Mouse (Mus musculus): Measurements from ENCODE around the gene Gsc2. TPM values are rescaled to one million over a fixed set of nuclear protein-coding genes. Genes with fewer than 3 reads are reported as not detected.

The Gsc2 gene
- not detected for total RNA-seq (2023)

DNA sequence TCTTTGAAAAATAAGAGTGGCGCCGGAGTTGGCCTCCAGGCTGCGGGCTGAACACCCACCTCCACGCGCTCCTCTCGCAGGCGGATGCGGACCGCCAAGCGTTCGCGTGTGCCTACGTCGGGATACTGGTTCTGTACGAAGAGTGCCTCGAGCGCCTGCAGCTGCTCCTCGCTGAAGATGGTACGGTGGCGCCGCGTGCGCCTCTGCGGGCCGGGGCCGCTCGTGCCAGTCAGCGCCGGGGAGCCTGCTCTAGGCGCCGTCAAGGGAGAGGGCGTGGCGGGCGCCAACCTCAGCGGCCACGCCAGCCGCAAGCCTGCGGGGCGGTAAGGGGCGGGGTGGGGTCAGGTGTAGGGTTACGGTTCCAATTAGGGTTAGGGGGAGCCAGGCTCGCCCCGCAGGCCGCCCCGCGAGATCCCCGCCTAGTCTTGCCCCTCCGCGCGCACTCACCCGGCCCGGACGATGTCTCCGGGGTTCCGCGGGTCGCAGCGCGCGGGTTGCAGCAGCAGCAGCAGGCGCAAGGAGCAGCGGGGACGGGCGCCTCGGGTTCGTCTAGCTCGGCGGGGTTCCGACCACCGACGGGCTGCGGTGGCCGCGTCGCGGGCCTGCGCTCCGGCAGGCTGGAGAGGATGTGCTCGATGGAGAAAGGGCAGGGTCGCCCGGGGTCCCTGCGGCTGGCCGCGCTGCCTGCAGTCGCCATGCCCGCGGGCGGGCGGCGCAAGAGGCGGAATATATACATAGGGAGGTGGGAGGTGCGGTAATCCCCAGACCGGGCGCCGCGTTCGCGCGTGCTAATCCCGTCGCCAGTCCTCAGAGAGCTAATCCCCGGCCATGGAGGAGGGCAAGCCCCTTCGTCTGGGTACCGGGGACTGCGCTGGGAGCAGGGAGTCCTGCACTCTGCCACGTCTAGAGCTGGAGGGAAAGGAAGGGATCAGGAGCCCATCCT lies at the start of gene Gsc2:
TSS of gene Gsc2 (minus strand) at position 753 of the 943 bp plus-strand sequence.

DNA sequence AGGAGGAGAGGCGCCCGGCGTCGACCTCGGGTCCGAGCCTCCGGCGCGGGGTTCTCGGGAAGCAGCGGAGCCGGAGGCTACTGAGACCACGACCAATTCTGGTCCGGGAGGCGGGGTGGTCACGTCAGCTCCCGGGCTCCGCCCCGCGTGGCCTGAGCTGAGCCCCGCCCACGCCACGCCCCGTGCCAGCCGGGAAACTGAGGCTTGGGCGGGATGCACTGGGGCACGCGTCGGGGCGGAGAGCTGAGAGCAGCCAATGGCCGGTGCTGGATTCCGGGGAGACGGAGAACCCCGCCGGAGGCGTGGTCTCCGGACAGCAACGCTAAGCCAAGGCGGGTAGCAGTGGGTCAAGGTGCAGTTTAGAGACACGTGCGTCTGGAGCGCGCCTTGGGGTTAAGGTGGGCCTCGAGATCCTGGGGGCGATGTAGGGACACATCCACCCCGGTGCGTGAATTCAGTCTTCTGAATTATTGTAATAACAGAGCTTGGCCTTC lies 13.3 kb upstream of the Gsc2 start, which contains the start of gene Slc25a1:
TSS of gene Slc25a1 (minus strand) at position 133 of the 494 bp plus-strand sequence.

DNA sequence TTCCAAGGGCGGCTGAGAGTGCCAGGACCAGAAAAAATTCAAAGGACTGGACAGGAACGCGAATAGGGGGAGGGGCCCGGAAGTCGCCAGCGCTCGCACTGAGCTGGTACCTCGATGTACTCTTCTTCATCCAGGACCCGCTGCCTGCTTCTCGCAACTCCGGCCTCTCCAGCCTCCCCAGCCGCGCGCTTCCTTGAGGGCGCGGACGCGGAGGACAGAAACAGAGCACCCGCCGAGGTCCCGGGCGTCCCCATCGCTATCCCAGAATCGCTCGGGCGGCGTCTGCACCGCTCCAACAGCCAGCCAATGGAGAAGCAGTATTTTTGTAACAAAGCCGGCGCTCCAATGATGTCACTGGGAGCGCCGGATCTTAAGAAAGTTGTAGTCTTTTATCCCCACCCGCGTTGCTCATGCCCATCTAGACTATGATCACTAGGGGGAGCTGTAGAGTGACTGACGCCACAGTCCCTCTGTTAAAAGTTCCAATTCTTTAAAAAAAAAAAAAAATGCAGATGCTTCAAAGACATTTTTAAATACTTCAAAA lies 3.7 kb downstream of the Gsc2 start, which contains the start of gene Ess2:
TSS of gene Ess2 (minus strand) at position 297 of the 544 bp plus-strand sequence.

DNA sequence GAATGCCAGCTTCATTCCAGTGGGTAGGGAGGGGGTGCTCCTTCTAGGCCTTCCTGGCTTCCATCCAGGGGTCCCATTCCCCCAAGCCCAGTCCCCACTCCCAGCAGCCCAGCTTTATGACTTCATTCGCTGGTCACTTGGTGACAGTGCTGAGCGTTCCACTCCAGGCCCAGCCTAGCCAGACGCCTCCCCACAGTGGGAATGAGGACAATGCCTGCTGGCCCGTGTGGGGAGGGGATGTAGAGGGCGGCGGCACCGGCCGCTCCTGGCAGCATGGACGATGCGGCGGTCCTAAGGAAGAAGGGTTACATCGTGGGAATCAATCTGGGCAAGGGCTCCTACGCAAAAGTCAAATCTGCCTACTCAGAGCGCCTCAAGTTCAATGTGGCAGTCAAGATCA lies 16.4 kb downstream of the Gsc2 start, which contains the start of the genes Dgcr2 and Tssk2:
TSS of gene Dgcr2 (minus strand) at position 101 of the 400 bp plus-strand sequence.
TSS of gene Tssk2 (plus strand) at position 176 of the 400 bp plus-strand sequence.

DNA sequence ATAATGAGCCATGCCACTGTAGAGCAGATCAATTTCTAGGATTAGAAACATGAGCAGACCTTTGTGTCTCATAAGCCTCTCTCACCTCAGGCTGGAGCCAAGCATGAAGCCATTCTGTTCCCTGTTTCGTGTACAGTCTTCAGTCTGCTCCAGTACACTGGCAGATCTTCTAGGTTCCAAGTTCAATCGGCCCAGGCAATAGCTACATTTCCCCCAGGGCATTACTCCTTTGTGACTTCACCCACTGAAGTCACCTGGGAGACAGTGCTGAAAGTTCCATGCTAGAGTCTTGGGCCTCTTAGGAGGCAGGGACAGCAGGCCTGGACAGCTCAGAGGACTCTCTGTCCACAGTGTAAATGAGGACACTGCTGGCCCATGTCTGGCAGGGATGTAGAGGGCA lies 20.9 kb downstream of the Gsc2 start, which contains the start of gene Tssk1:
TSS of gene Tssk1 (plus strand) at position 301 of the 400 bp plus-strand sequence.

DNA sequence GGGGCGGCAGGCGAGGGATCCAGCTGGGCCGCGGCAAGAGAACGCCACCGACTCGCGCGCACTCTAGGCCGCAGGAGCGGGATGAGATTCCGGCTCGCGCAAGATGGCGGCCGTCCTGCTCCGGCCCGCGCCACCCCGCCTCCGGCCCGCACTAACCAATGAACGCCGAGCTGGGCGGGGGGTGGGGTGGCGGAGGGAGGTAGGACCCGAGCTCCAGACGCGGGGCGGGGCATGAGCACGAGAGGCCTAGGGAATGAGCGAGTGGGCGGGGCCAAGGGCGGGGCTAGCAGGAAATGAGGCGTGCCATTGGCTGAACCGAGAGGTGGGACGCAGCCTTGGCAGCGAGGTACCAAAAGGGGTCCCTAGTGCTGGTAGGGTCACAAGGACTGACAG lies 23.3 kb downstream of the Gsc2 start, which contains the start of gene Gm20518:
TSS of gene Gm20518 (minus strand) at position 105 of the 393 bp plus-strand sequence.

Other genes starting within 250 kb of the Gsc2 start
- 100 to 1,000 TPM; 132 to 138 TPM for gene Med15, start 182.2 kb downstream of the Gsc2 start, total RNA-seq (2023)
- gene Klhl22, start 155.4 kb downstream of the Gsc2 start, total RNA-seq (2023) = 10 to 100 TPM; 15.6 to 15.8 TPM
- gene Scarf2, start 117.8 kb downstream of the Gsc2 start, total RNA-seq (2023) = under 1 TPM in 1 of 2 experiments, not detected in 1; 0.17 TPM
- gene B830017H08Rik, start 81.9 kb downstream of the Gsc2 start, total RNA-seq (2023) = not detected
- 10 to 100 TPM; 14.3 to 19.8 TPM for gene Car15, start 76.7 kb downstream of the Gsc2 start, total RNA-seq (2023)
- 1 to 10 TPM; 2.9 to 3.4 TPM for gene Gm20518, start 23.4 kb downstream of the Gsc2 start, total RNA-seq (2023)
- not detected for gene Tssk1, start 20.8 kb downstream of the Gsc2 start, total RNA-seq (2023)
- 10 to 100 TPM; 68.9 to 73.3 TPM for gene Dgcr2, start 16.5 kb downstream of the Gsc2 start, total RNA-seq (2023)
- gene Tssk2, start 16.4 kb downstream of the Gsc2 start, total RNA-seq (2023) = not detected
- gene Ess2, start 3.7 kb downstream of the Gsc2 start, total RNA-seq (2023) = 10 to 100 TPM; 61.7 to 71.5 TPM
- 10 to 100 TPM; 25.5 to 35.3 TPM for gene Slc25a1, start 13.2 kb upstream of the Gsc2 start, total RNA-seq (2023)
- gene Vpreb2, start 65.4 kb upstream of the Gsc2 start, total RNA-seq (2023) = not detected
- 10 to 100 TPM; 16.0 to 19.9 TPM for gene Dgcr6, start 137.8 kb upstream of the Gsc2 start, total RNA-seq (2023)
- 10 to 100 TPM in 1 of 2 experiments, 1 to 10 TPM in 1; 8.1 to 13.0 TPM for gene Prodh, start 175.1 kb upstream of the Gsc2 start, total RNA-seq (2023)
- not detected for gene Rtn4r, start 212.6 kb upstream of the Gsc2 start, total RNA-seq (2023)

Data from B cell, adult 67 days (primary cell).